Mouse (Mus musculus) myocyte (in vitro differentiated cells): ENCODE data around the gene Evx2.

Experiments used
- E2F4 ChIP-seq: IDR thresholded peaks from one replicate; pipeline ENCODE4 v1.6.1; 2011; ENCODE audit warnings: mild to moderate bottlenecking, control low read depth, moderate library complexity; ENCODE audit not compliant: insufficient read depth
- MAX ChIP-seq: IDR thresholded peaks from one replicate; pipeline ENCODE4 v1.6.1; 2011; ENCODE audit warnings: low read depth, mild to moderate bottlenecking, control low read depth
- MYOD1 ChIP-seq, 3 experiments: IDR thresholded peaks; one replicate each; pipeline ENCODE4 v1.6.1; 2011; ENCODE audit warnings: control low read depth in 2 of 3, low read depth in 2 of 3, mild to moderate bottlenecking in 2 of 3, moderate library complexity in 1 of 3; ENCODE audit not compliant: insufficient read length in 2 of 3, control insufficient read depth in 1 of 3
- POLR2A ChIP-seq: IDR thresholded peaks from one replicate; pipeline ENCODE4 v1.6.1; 2011; ENCODE audit warnings: low read depth, mild to moderate bottlenecking, control low read depth, moderate library complexity; ENCODE audit not compliant: insufficient read length
- POLR2AphosphoS2 ChIP-seq: IDR thresholded peaks from one replicate; pipeline ENCODE4 v1.6.1; 2011; ENCODE audit warnings: low read depth, control low read depth; ENCODE audit not compliant: insufficient read length
- TCF12 ChIP-seq: IDR thresholded peaks from one replicate; pipeline ENCODE4 v1.6.1; 2011; ENCODE audit warnings: mild to moderate bottlenecking, control low read depth; ENCODE audit not compliant: poor library complexity, insufficient read depth, severe bottlenecking
- USF1 ChIP-seq: IDR thresholded peaks from one replicate; pipeline ENCODE4 v1.6.1; 2011; ENCODE audit warnings: low read depth, mild to moderate bottlenecking, control low read depth, moderate library complexity

GRCm38 (mm10) chr2:74654743-74655419 is 4.5 kb downstream of the Evx2 start:
- TF ChIP-seq MAX (no peak), MYOD1 (IDR thresholded peaks at IDR 0.05; ENCODE audit: control insufficient read depth in 1 of 3, insufficient read length in 2 of 3, low read depth in 2 of 3) (no peak), POLR2A (no peak), USF1 (no peak), POLR2AphosphoS2 (no peak), E2F4 (no peak), TCF12 (no peak)
